ENCODE assay signal across 24 mouse cellular contexts in the genomic region with DNA sequence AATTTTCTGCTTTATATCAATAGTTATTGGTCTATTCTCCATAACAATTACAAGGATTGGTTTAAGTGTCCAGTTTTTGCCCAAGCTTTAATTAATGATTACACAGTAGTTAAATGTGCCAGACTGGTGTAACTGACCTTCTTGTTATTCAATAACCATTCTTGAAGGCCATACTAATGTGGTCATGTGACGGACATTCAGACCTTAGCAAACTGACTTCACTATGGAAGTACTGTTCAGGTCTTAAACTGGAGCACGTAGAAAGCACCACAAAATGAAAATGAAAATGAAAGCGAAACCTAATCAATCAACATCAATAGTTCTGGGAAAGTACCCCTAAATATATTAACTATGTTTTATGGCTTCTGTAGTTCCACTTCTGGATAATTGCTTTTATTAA. TPM values are rescaled to one million over a fixed set of nuclear protein-coding genes. Genes with fewer than 3 reads are reported as not detected.
DNase-seq lines count a peak whose midpoint lies in the region; ATAC-seq and TF ChIP-seq lines count a peak whose summit lies in the region.
"Had no signal": no experiment of that assay in that cellular context is flagged by ENCODE, and none has a peak within 500 bp of the region (broad histone marks: within the 10 kb centered on the region; RNA-seq: fewer than 3 reads in every experiment).

No protein-coding gene starts in this region.

- H3K4me2 ChIP-seq in liver, embryonic 11.5 days: no peak overlapping the region
- no peak overlapping the region for H3K4me2 ChIP-seq in kidney, embryonic 16.5 days (replicated peaks; ENCODE audit: low read depth, low read length)
- H3K4me2 ChIP-seq in neural tube, embryonic 15.5 days: no peak overlapping the region
- H3K4me2 ChIP-seq in forebrain, embryonic 15.5 days (replicated peaks): no peak overlapping the region
- H3K4me2 ChIP-seq: embryonic facial prominence, embryonic 13.5 days; heart, embryonic 13.5 days had no signal

- no peak for TF ChIP-seq POLR2A in liver, adult 2 months (IDR thresholded peaks at IDR 0.05; ENCODE audit: extremely low read depth, insufficient read depth, low read length)

- peaks cover 1% of the 10 kb centered on the region; the same call in 1 of the 2 replicates for H3K4me1 ChIP-seq in liver, adult 2 months (ENCODE audit: control insufficient read depth, insufficient read depth, low read length)
- H3K4me1 ChIP-seq in liver, embryonic 11.5 days (replicated peaks; ENCODE audit: control insufficient read depth, insufficient read depth, low read length): no peaks in the 10 kb centered on the region
- H3K4me1 ChIP-seq in kidney, embryonic 16.5 days (ENCODE audit: insufficient read depth, low read length): peaks cover 3% of the 10 kb centered on the region; the same call in 1 of the 2 replicates
- no peaks in the 10 kb centered on the region for H3K4me1 ChIP-seq in neural tube, embryonic 15.5 days
- no peaks in the 10 kb centered on the region for H3K4me1 ChIP-seq in forebrain, embryonic 15.5 days
- H3K4me1 ChIP-seq: embryonic facial prominence, embryonic 13.5 days; heart, embryonic 13.5 days; hindbrain, embryonic 10.5 days had no signal

- no peaks in the 10 kb centered on the region for H3K36me3 ChIP-seq in liver, adult 2 months (ENCODE audit: control insufficient read depth, insufficient read depth, low read length)
- no peaks in the 10 kb centered on the region for H3K36me3 ChIP-seq in liver, embryonic 11.5 days (ENCODE audit: control insufficient read depth, insufficient read depth, low read length)
- no peaks in the 10 kb centered on the region for H3K36me3 ChIP-seq in kidney, embryonic 16.5 days (ENCODE audit: insufficient read depth, low read length)
- no peaks in the 10 kb centered on the region for H3K36me3 ChIP-seq in neural tube, embryonic 15.5 days
- H3K36me3 ChIP-seq in forebrain, embryonic 15.5 days: no peaks in the 10 kb centered on the region
- H3K36me3 ChIP-seq: embryonic facial prominence, embryonic 13.5 days; heart, embryonic 13.5 days; hindbrain, embryonic 10.5 days had no signal

- H3K9me3 ChIP-seq in liver, embryonic 11.5 days (ENCODE audit: control insufficient read depth, low read length): no peaks in the 10 kb centered on the region
- no peaks in the 10 kb centered on the region for H3K9me3 ChIP-seq in kidney, embryonic 16.5 days (ENCODE audit: low read length)
- no peaks in the 10 kb centered on the region for H3K9me3 ChIP-seq in neural tube, embryonic 15.5 days (replicated peaks)
- H3K9me3 ChIP-seq in forebrain, embryonic 15.5 days: no peaks in the 10 kb centered on the region
- H3K9me3 ChIP-seq: embryonic facial prominence, embryonic 13.5 days; heart, embryonic 13.5 days; hindbrain, embryonic 10.5 days had no signal

- peak; percentile 92 for DNase-seq in liver, adult 2 months (ENCODE audit: extremely low read depth, low read depth, low spot score)
- DNase-seq in liver, embryonic 11.5 days (ENCODE audit: low spot score): no peak
- no peak for DNase-seq in cerebellum, adult 11 months
- DNase-seq: cerebellum, adult 2 months; gastrocnemius, postnatal 14 days; lung, postnatal 14 days; midbrain, embryonic 14.5 days; right cerebral cortex, postnatal 14 days had no signal

- TF ChIP-seq CTCF in liver, adult 2 months (IDR thresholded peaks at IDR 0.05; ENCODE audit: low read depth, low read length): no peak

- 35% methylated on average over 3 of the region's 3 CpGs for WGBS in liver, adult 2 months
- WGBS in liver, embryonic 11.5 days: 79% methylated on average over 3 of the region's 3 CpGs
- 77% methylated on average over 3 of the region's 3 CpGs for WGBS in kidney, embryonic 16.5 days
- WGBS in neural tube, embryonic 15.5 days: 85% methylated on average over 3 of the region's 3 CpGs
- WGBS in forebrain, embryonic 15.5 days: 86% methylated on average over 3 of the region's 3 CpGs

- ATAC-seq in liver, embryonic 11.5 days (replicated peaks; ENCODE audit: low FRiP score): no peak
- peak; percentile 99 for ATAC-seq in CD4-positive, CD25-positive, alpha-beta regulatory T cell, adult 4 months
- 0 out of 2 replicates have a peak, but pooled peaks have one; percentile 25 for ATAC-seq in common myeloid progenitor, adult 5-6 weeks (replicated peaks; ENCODE audit: low read depth, poor library complexity, severe bottlenecking)
- peak; percentile 87; the same call in 1 of the 2 replicates for ATAC-seq in kidney, embryonic 16.5 days (ENCODE audit: low FRiP score, low TSS enrichment)
- ATAC-seq in neural tube, embryonic 15.5 days (ENCODE audit: low FRiP score): no peak
- no peak for ATAC-seq in forebrain, embryonic 15.5 days (replicated peaks)

- no peaks in the 10 kb centered on the region for H3K79me2 ChIP-seq in liver, adult 2 months (ENCODE audit: control insufficient read depth, insufficient read depth, low read length)

- no peak overlapping the region for H3K9ac ChIP-seq in liver, adult 2 months (ENCODE audit: low read depth, low read length)
- H3K9ac ChIP-seq in liver, embryonic 11.5 days (ENCODE audit: low read depth, low read length): no peak overlapping the region
- H3K9ac ChIP-seq in kidney, embryonic 16.5 days (replicated peaks; ENCODE audit: low read length): no peak overlapping the region
- no peak overlapping the region for H3K9ac ChIP-seq in neural tube, embryonic 15.5 days (replicated peaks)
- H3K9ac ChIP-seq in forebrain, embryonic 15.5 days (replicated peaks): no peak overlapping the region
- H3K9ac ChIP-seq: embryonic facial prominence, embryonic 13.5 days; heart, embryonic 13.5 days; liver, embryonic 14.5 days had no signal

- no peaks in the 10 kb centered on the region for H3K27me3 ChIP-seq in liver, adult 2 months (ENCODE audit: control insufficient read depth, insufficient read depth, low read length)
- H3K27me3 ChIP-seq in liver, embryonic 11.5 days (replicated peaks; ENCODE audit: control insufficient read depth, insufficient read depth, low read length): no peaks in the 10 kb centered on the region
- no peaks in the 10 kb centered on the region for H3K27me3 ChIP-seq in kidney, embryonic 16.5 days (ENCODE audit: insufficient read depth, low read length)
- no peaks in the 10 kb centered on the region for H3K27me3 ChIP-seq in neural tube, embryonic 15.5 days (replicated peaks)
- no peaks in the 10 kb centered on the region for H3K27me3 ChIP-seq in forebrain, embryonic 15.5 days
- H3K27me3 ChIP-seq: embryonic facial prominence, embryonic 13.5 days; heart, embryonic 13.5 days had no signal

- no peak overlapping the region for H3K4me3 ChIP-seq in liver, adult 2 months (ENCODE audit: insufficient read depth, low read depth, low read length)
- no peak overlapping the region for H3K4me3 ChIP-seq in liver, embryonic 11.5 days (ENCODE audit: low read depth, low read length)
- H3K4me3 ChIP-seq in kidney, embryonic 16.5 days (ENCODE audit: low read length): no peak overlapping the region
- no peak overlapping the region for H3K4me3 ChIP-seq in neural tube, embryonic 15.5 days (replicated peaks)
- H3K4me3 ChIP-seq in forebrain, embryonic 15.5 days: no peak overlapping the region
- H3K4me3 ChIP-seq: embryonic facial prominence, embryonic 13.5 days; heart, embryonic 13.5 days; hindbrain, embryonic 10.5 days had no signal

- no peak overlapping the region for H3K27ac ChIP-seq in liver, adult 2 months (replicated peaks; ENCODE audit: insufficient read depth, low read depth, low read length)
- H3K27ac ChIP-seq in liver, embryonic 11.5 days (ENCODE audit: low read depth, low read length): no peak overlapping the region
- H3K27ac ChIP-seq in kidney, embryonic 16.5 days (ENCODE audit: low read length): peak overlapping the region; percentile 36; the same call in 1 of the 2 replicates
- no peak overlapping the region for H3K27ac ChIP-seq in neural tube, embryonic 15.5 days (replicated peaks)
- no peak overlapping the region for H3K27ac ChIP-seq in forebrain, embryonic 15.5 days (replicated peaks)
- H3K27ac ChIP-seq: embryonic facial prominence, embryonic 13.5 days; heart, embryonic 13.5 days; hindbrain, embryonic 10.5 days; liver, embryonic 14.5 days had no signal

RNA-seq across cellular contexts. Expression of gene Rnase10, which starts 16.5 kb away (rescaled TPM):
- total RNA-seq in liver, adult 2 months (2014; rRNA removed): 0.09 TPM in 1 of 2 replicates, not detected in the other
- 0.09 and 0.11 TPM in 2 replicates for polyA plus RNA-seq in liver, adult 2 months (2012; rRNA removed)
- polyA plus RNA-seq in liver, embryonic 11.5 days (2014; fragmentation: Nextera tagmentation; extraction: Ambion mirVana): not detected in 2 replicates
- not detected for polyA plus RNA-seq in CD4-positive, CD25-positive, alpha-beta regulatory T cell, adult 4 months (2017; shearing (Covaris generic))
- not detected in 2 replicates for total RNA-seq in common myeloid progenitor, adult 5-6 weeks (2017)
- polyA plus RNA-seq in kidney, embryonic 16.5 days (2015; fragmentation: Nextera tagmentation; extraction: Ambion mirVana): not detected in 2 replicates
- 0.10 TPM in 1 of 2 replicates, not detected in the other for polyA plus RNA-seq in neural tube, embryonic 15.5 days (2015; fragmentation: Nextera tagmentation; extraction: Ambion mirVana)
- not detected in 2 replicates for polyA plus RNA-seq in forebrain, embryonic 15.5 days (2015; fragmentation: Nextera tagmentation; extraction: Ambion mirVana)
- total RNA-seq: adrenal gland, adult 18-20 months; gastrocnemius, postnatal 14 days; layer of hippocampus, postnatal 25 days had no signal
- polyA plus RNA-seq: brain, embryonic 14.5 days; cerebellum, adult 2 months; hindbrain, embryonic 10.5 days; liver, embryonic 14.5 days; midbrain, embryonic 14.5 days; thymus, postnatal 0 days had no signal

RNA-seq across cellular contexts. Expression of gene Pnp2, which starts 35.2 kb away (rescaled TPM):
- 0.81 and 1.1 TPM in 2 replicates for total RNA-seq in liver, adult 2 months (2014; rRNA removed)
- 0.16 TPM in 1 of 2 replicates, not detected in the other for polyA plus RNA-seq in liver, adult 2 months (2012; rRNA removed)
- polyA plus RNA-seq in liver, embryonic 11.5 days (2014; fragmentation: Nextera tagmentation; extraction: Ambion mirVana): 2.8 and 2.9 TPM in 2 replicates
- polyA plus RNA-seq in CD4-positive, CD25-positive, alpha-beta regulatory T cell, adult 4 months (2017; shearing (Covaris generic)): 1 to 10 TPM; 1.1 to 1.2 TPM
- total RNA-seq in common myeloid progenitor, adult 5-6 weeks (2017): 1.5 and 5.4 TPM in 2 replicates
- 0.66 TPM in 1 of 2 replicates, not detected in the other for polyA plus RNA-seq in kidney, embryonic 16.5 days (2015; fragmentation: Nextera tagmentation; extraction: Ambion mirVana)
- 0.55 and 0.73 TPM in 2 replicates for polyA plus RNA-seq in neural tube, embryonic 15.5 days (2015; fragmentation: Nextera tagmentation; extraction: Ambion mirVana)
- polyA plus RNA-seq in forebrain, embryonic 15.5 days (2015; fragmentation: Nextera tagmentation; extraction: Ambion mirVana): 0.17 and 0.20 TPM in 2 replicates
- polyA plus RNA-seq: heart, embryonic 13.5 days had no signal

RNA-seq across cellular contexts. Expression of gene Gm49342, which starts 46.7 kb away (rescaled TPM):
- total RNA-seq in liver, adult 2 months (2014; rRNA removed): 51.7 and 94.7 TPM in 2 replicates
- polyA plus RNA-seq in liver, adult 2 months (2012; rRNA removed): 45.7 and 80.3 TPM in 2 replicates
- not detected in 2 replicates for polyA plus RNA-seq in liver, embryonic 11.5 days (2014; fragmentation: Nextera tagmentation; extraction: Ambion mirVana)
- 1 to 10 TPM; 3.4 to 9.3 TPM for polyA plus RNA-seq in CD4-positive, CD25-positive, alpha-beta regulatory T cell, adult 4 months (2017; shearing (Covaris generic))
- 34.9 and 44.0 TPM in 2 replicates for total RNA-seq in common myeloid progenitor, adult 5-6 weeks (2017)
- not detected in 2 replicates for polyA plus RNA-seq in kidney, embryonic 16.5 days (2015; fragmentation: Nextera tagmentation; extraction: Ambion mirVana)
- polyA plus RNA-seq in neural tube, embryonic 15.5 days (2015; fragmentation: Nextera tagmentation; extraction: Ambion mirVana): not detected in 2 replicates
- not detected in 2 replicates for polyA plus RNA-seq in forebrain, embryonic 15.5 days (2015; fragmentation: Nextera tagmentation; extraction: Ambion mirVana)
- polyA plus RNA-seq: embryonic facial prominence, embryonic 13.5 days; heart, embryonic 13.5 days; hindbrain, embryonic 10.5 days; thymus, postnatal 0 days had no signal

RNA-seq across cellular contexts. Expression of gene Rnase9, which starts 50.6 kb away (rescaled TPM):
- not detected in 2 replicates for total RNA-seq in liver, adult 2 months (2014; rRNA removed)
- not detected in 2 replicates for polyA plus RNA-seq in liver, adult 2 months (2012; rRNA removed)
- polyA plus RNA-seq in liver, embryonic 11.5 days (2014; fragmentation: Nextera tagmentation; extraction: Ambion mirVana): not detected in 2 replicates
- not detected for polyA plus RNA-seq in CD4-positive, CD25-positive, alpha-beta regulatory T cell, adult 4 months (2017; shearing (Covaris generic))
- total RNA-seq in common myeloid progenitor, adult 5-6 weeks (2017): not detected in 2 replicates
- polyA plus RNA-seq in kidney, embryonic 16.5 days (2015; fragmentation: Nextera tagmentation; extraction: Ambion mirVana): 0.14 and 0.30 TPM in 2 replicates
- polyA plus RNA-seq in neural tube, embryonic 15.5 days (2015; fragmentation: Nextera tagmentation; extraction: Ambion mirVana): not detected in 2 replicates
- polyA plus RNA-seq in forebrain, embryonic 15.5 days (2015; fragmentation: Nextera tagmentation; extraction: Ambion mirVana): not detected in 2 replicates
- total RNA-seq: adrenal gland, adult 18-20 months; gastrocnemius, postnatal 14 days; layer of hippocampus, postnatal 25 days; left cerebral cortex, postnatal 36 days had no signal
- polyA plus RNA-seq: brain, embryonic 14.5 days; cerebellum, adult 2 months; embryonic facial prominence, embryonic 13.5 days; frontal cortex, adult 2 months; heart, embryonic 13.5 days; hindbrain, embryonic 10.5 days; liver, embryonic 14.5 days; midbrain, embryonic 14.5 days; thymus, postnatal 0 days had no signal

RNA-seq across cellular contexts. Expression of gene Rnase11, which starts 58.9 kb away (rescaled TPM):
- total RNA-seq in liver, adult 2 months (2014; rRNA removed): not detected in 2 replicates
- not detected in 2 replicates for polyA plus RNA-seq in liver, adult 2 months (2012; rRNA removed)
- polyA plus RNA-seq in liver, embryonic 11.5 days (2014; fragmentation: Nextera tagmentation; extraction: Ambion mirVana): not detected in 2 replicates
- polyA plus RNA-seq in CD4-positive, CD25-positive, alpha-beta regulatory T cell, adult 4 months (2017; shearing (Covaris generic)): not detected
- total RNA-seq in common myeloid progenitor, adult 5-6 weeks (2017): not detected in 2 replicates
- 0.44 TPM in 1 of 2 replicates, not detected in the other for polyA plus RNA-seq in kidney, embryonic 16.5 days (2015; fragmentation: Nextera tagmentation; extraction: Ambion mirVana)
- not detected in 2 replicates for polyA plus RNA-seq in neural tube, embryonic 15.5 days (2015; fragmentation: Nextera tagmentation; extraction: Ambion mirVana)
- not detected in 2 replicates for polyA plus RNA-seq in forebrain, embryonic 15.5 days (2015; fragmentation: Nextera tagmentation; extraction: Ambion mirVana)
- total RNA-seq: adrenal gland, adult 18-20 months; gastrocnemius, postnatal 14 days; layer of hippocampus, postnatal 25 days; left cerebral cortex, postnatal 36 days had no signal
- polyA plus RNA-seq: brain, embryonic 14.5 days; cerebellum, adult 2 months; cortical plate, adult 2 months; embryonic facial prominence, embryonic 13.5 days; frontal cortex, adult 2 months; heart, embryonic 13.5 days; hindbrain, embryonic 10.5 days; liver, embryonic 14.5 days; midbrain, embryonic 14.5 days; thymus, postnatal 0 days had no signal

Comparison
In these comparisons a context has a peak if more than half of its experiments do, and no peak if none do; other contexts are left out.
1. ATAC-seq: peak in CD4-positive, CD25-positive, alpha-beta regulatory T cell, adult 4 months (single experiment), common myeloid progenitor, adult 5-6 weeks (single experiment) and kidney, embryonic 16.5 days (single experiment); none in liver, embryonic 11.5 days (single experiment), neural tube, embryonic 15.5 days (single experiment) and forebrain, embryonic 15.5 days (single experiment).